Mouse (Mus musculus) lung, embryonic 14.5 days (tissue): ENCODE measurements at regions not wholly inside any gene's neighbourhood (a gene's known extent, or its start where the extent isn't known, plus 50 kb on each side); places are given as distances from the start of the nearest gene placed in this dataset.

Source experiments
- ATAC-seq: fragments of 200-750 bp; cut with Nextera tagmentation; 2 replicates; pipeline ENCODE4 v1.8.0; 2017; ENCODE audit warnings: mild to moderate bottlenecking, moderate TSS enrichment, moderate library complexity; ENCODE audit not compliant: insufficient read depth
- DNase-seq: peaks from one replicate; pipeline ENCODE4 v3.0.0-alpha.2; 2015
- H3K27ac ChIP-seq: fragments of 300-500 bp; sonication (generic); 2 replicates; pipeline ENCODE4 v1.5.1; 2014; ENCODE audit warnings: low read depth, mild to moderate bottlenecking, moderate library complexity
- H3K27me3 ChIP-seq: fragments of 300-500 bp; sonication (generic); 2 replicates; pipeline ENCODE4 v1.6.1; 2014; ENCODE audit warnings: low read length, control low read depth; ENCODE audit not compliant: insufficient read depth
- H3K36me3 ChIP-seq: fragments of 300-500 bp; sonication (generic); 2 replicates; pipeline ENCODE4 v1.6.1; 2014; ENCODE audit warnings: control low read depth; ENCODE audit not compliant: insufficient read depth
- H3K4me1 ChIP-seq: fragments of 300-500 bp; sonication (generic); 2 replicates; pipeline ENCODE4 v1.6.1; 2014; ENCODE audit warnings: antibody characterized with exemption, control low read depth; ENCODE audit not compliant: insufficient read depth
- H3K4me2 ChIP-seq: fragments of 300-500 bp; sonication (generic); 2 replicates; pipeline ENCODE4 v1.6.1; 2014; ENCODE audit warnings: mild to moderate bottlenecking
- H3K4me3 ChIP-seq: fragments of 300-500 bp; sonication (generic); 2 replicates; pipeline ENCODE4 v1.5.1; 2014; ENCODE audit warnings: low read depth, low read length
- H3K9ac ChIP-seq: fragments of 300-500 bp; sonication (generic); 2 replicates; pipeline ENCODE4 v1.6.1; 2014
- H3K9me3 ChIP-seq: fragments of 300-500 bp; sonication (generic); 2 replicates; pipeline ENCODE4 v1.6.1; 2016; ENCODE audit warnings: low read depth, low read length, control low read depth
- CTCF ChIP-seq: IDR thresholded peaks from 2 replicates; pipeline ENCODE4 v1.5.1; 2016; ENCODE audit warnings: antibody characterized with exemption, low read depth
- WGBS: fragments of 180-500 bp; shearing (Covaris S2); extraction: QIAGEN DNeasy Blood & Tissue Kit; methylation state at CpG from one replicate; pipeline ENCODE4 v1.1.7; 2014; 5-methylcytosine and 5-hydroxymethylcytosine counted together

DNA sequence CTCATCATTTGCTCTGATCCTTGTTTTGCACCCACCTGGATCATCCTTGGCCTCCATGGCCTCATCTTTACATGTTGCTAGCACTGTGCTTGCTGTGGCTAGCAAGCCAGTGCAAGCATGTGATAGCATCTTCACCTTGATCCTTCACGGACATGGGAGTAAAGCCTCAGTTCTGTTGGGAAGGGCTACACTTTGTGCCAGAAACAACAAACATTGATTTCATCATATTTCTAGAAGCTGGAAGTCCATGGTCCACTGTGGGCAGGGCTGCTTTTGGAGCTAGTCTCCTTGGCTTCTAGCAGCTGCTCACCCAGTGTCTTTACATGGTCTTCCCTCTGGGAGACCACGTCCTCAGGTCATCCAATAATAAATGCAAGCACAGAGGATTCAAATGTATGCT, 587.1 kb downstream of the Rnf144a start:
- 0 out of 2 replicates have a peak, but pooled peaks cover 2% of the 10 kb centered on the region for H3K4me1 ChIP-seq
- 81% methylated on average over 2 of the region's 2 CpGs for WGBS
- H3K36me3 ChIP-seq: no peaks in the 10 kb centered on the region
- no peaks in the 10 kb centered on the region for H3K9me3 ChIP-seq
- no peak overlapping the region for H3K27ac ChIP-seq
- no peak for ATAC-seq
- H3K9ac ChIP-seq: no peak overlapping the region
- DNase-seq: no peak
- no peak for TF ChIP-seq CTCF
- H3K4me3 ChIP-seq: no peak overlapping the region
- H3K27me3 ChIP-seq: no peaks in the 10 kb centered on the region
- no peak overlapping the region for H3K4me2 ChIP-seq

DNA sequence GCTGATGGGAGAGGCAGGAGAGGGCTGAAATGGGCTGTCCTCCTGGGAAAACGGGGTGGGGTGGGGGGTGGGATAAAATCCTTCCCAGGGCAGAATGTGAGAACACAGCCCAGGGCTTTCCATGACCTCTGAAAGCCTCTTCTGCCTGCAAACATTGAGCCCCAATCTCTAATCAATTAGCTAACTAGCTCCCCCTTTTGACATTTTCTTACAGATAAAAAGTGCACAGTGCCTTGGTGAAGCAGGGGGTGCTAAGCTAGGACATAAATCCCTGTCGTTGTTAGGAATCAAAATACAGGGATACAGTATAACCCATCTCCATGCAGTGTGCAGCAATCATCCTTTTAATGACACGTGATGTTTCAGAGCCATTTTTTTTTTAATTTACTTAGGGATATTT, 588.1 kb downstream of the Rnf144a start:
- Histone ChIP-seq H3K27ac (no peak overlapping the region), H3K27me3 (no peaks in the 10 kb centered on the region), H3K4me2 (no peak overlapping the region), H3K4me1 (0 out of 2 replicates have a peak, but pooled peaks cover 2% of the 10 kb centered on the region), H3K36me3 (no peaks in the 10 kb centered on the region), H3K4me3 (no peak overlapping the region), H3K9me3 (no peaks in the 10 kb centered on the region), H3K9ac (no peak overlapping the region)
- peak; percentile 42 for DNase-seq
- no peak for ATAC-seq
- no peak for TF ChIP-seq CTCF
- 12% methylated on average over 3 of the region's 3 CpGs for WGBS

DNA sequence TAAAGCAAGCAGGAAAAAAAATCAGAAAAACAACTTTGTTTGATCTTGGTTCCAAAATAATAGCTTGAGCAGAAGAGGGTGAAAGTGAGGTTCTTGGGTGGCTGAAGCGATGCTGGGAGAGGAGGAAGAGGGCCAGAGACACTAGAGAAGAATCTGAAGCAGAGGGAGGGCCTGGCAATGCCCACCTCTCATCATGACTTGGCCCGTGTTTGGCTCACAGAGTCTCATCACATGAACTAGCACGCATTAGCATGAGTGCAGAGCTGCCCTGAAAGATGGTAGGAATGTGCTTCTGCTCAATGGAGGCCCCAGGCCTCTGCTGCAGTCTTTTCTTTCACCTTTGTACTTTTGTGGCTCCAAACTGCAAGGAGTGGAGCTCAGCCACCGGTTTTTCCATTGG, 588.6 kb downstream of the Rnf144a start:
- no peak for DNase-seq
- H3K4me2 ChIP-seq: no peak overlapping the region
- H3K27ac ChIP-seq: no peak overlapping the region
- WGBS: 47% methylated on average over 4 of the region's 4 CpGs
- no peak overlapping the region for H3K4me3 ChIP-seq
- no peaks in the 10 kb centered on the region for H3K36me3 ChIP-seq
- TF ChIP-seq CTCF: no peak
- no peaks in the 10 kb centered on the region for H3K27me3 ChIP-seq
- no peak for ATAC-seq
- H3K9ac ChIP-seq: no peak overlapping the region
- H3K4me1 ChIP-seq: 0 out of 2 replicates have a peak, but pooled peaks cover 2% of the 10 kb centered on the region
- no peaks in the 10 kb centered on the region for H3K9me3 ChIP-seq

DNA sequence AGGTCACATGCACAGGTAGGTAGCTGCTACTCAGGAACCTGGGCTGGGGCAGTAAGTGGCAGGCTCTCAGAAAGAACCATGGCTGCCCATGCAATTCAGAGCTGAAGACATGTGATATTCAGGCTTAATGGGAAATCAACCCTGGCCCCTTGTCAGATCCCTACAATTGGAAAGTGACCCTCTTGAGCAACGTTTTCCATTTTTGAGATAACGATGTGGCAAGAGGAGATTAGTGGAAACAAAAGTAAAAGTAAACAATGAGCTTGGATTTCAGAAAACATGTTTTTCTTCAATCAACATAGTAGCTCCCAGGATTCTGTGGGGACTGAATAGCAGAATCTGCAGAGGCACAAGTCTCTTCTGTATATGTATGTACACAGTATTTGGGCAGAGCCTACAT, 598.8 kb downstream of the Rnf144a start:
- H3K27ac ChIP-seq: no peak overlapping the region
- H3K9ac ChIP-seq: no peak overlapping the region
- no peak overlapping the region for H3K4me2 ChIP-seq
- H3K4me3 ChIP-seq: no peak overlapping the region
- DNase-seq (peak; percentile 8), ATAC-seq (no peak)
- no peaks in the 10 kb centered on the region for H3K36me3 ChIP-seq
- 36% methylated on average over 2 of the region's 2 CpGs for WGBS
- H3K27me3 ChIP-seq: no peaks in the 10 kb centered on the region
- H3K9me3 ChIP-seq: no peaks in the 10 kb centered on the region
- no peaks in the 10 kb centered on the region for H3K4me1 ChIP-seq
- no peak for TF ChIP-seq CTCF

DNA sequence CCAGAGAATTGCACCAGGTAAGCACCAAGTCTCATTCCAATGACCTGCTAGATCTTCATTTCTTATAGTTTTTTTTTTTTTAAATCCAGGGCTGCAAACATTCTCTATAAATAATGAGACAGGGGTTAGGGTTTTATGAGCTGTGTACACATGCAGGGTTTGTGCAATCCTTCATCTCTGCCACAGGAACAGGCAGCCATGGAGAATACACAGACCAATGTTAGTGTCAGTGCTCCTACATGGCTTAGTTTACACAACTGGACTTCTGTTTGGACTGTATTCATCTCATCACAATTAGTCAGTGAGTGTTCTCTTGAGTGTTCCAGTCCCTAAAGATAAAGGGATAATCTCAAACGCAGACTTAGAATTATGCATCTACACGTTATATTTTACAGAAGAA, 620.0 kb downstream of the Rnf144a start:
- Histone ChIP-seq H3K9ac (no peak overlapping the region), H3K36me3 (no peaks in the 10 kb centered on the region), H3K27ac (no peak overlapping the region), H3K27me3 (no peaks in the 10 kb centered on the region), H3K9me3 (no peaks in the 10 kb centered on the region), H3K4me1 (no peaks in the 10 kb centered on the region), H3K4me2 (no peak overlapping the region), H3K4me3 (no peak overlapping the region)
- DNase-seq (peak; percentile 38), ATAC-seq (peak; percentile 63)
- WGBS: 11% methylated on average over 2 of the region's 2 CpGs
- TF ChIP-seq CTCF: no peak

DNA sequence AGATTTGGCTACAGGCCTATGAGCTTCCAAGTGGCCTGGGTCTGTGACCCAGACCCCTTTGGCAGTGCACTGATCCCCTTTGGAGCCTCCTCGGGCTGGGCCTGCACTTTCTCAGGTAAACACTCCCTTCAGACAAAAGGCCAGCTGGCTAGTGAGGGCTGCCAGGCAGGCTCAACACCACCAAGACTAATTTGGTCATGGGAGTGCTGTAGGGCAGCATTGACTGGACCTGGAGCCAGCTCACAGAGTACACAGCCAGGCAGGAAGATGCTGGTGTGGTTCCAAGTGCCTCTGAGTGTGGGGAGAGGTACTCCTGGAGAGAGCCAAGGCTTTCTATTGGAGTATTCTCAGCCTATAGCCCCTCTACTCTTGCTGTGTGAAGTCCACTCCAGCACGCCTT, 620.5 kb downstream of the Rnf144a start:
- no peaks in the 10 kb centered on the region for H3K4me1 ChIP-seq
- no peak overlapping the region for H3K9ac ChIP-seq
- H3K36me3 ChIP-seq: no peaks in the 10 kb centered on the region
- ATAC-seq: no peak; the same call in 1 of the 2 replicates
- peak; percentile 46 for DNase-seq
- H3K4me2 ChIP-seq: no peak overlapping the region
- H3K4me3 ChIP-seq: no peak overlapping the region
- H3K9me3 ChIP-seq: no peaks in the 10 kb centered on the region
- 38% methylated on average over 2 of the region's 2 CpGs for WGBS
- H3K27ac ChIP-seq: no peak overlapping the region
- TF ChIP-seq CTCF: no peak
- H3K27me3 ChIP-seq: no peaks in the 10 kb centered on the region

DNA sequence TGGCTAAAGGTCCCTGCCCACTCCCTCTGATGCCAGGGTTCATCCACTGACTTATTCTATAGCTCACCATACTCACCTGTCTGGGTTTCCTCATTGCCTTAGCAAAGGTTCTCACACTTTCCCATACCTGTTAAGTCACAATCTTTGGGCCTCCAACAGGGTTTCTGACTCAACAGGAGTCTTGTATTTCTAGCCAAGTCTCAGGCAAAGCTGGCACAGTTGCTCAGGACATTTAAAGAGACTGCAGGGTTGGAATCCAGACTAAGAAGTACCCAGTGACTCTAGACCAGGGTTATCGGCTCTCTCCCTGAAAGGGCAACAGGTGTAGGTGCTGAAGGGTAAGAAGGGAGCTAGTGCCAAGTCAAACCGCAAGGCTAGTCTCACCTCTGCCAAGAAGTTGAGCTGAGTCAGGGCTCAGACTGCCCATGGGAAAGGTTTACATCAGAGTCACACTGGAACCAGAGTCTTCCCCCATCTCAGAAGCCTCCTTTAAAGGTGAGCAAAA, 622.4 kb downstream of the Rnf144a start:
- Histone ChIP-seq H3K27me3 (no peaks in the 10 kb centered on the region), H3K9ac (no peak overlapping the region), H3K9me3 (no peaks in the 10 kb centered on the region), H3K4me1 (no peaks in the 10 kb centered on the region), H3K27ac (no peak overlapping the region), H3K4me3 (no peak overlapping the region), H3K36me3 (no peaks in the 10 kb centered on the region), H3K4me2 (no peak overlapping the region)
- TF ChIP-seq CTCF: no peak
- no peak for ATAC-seq
- WGBS: 82% methylated on average over 2 of the region's 2 CpGs
- DNase-seq: no peak

DNA sequence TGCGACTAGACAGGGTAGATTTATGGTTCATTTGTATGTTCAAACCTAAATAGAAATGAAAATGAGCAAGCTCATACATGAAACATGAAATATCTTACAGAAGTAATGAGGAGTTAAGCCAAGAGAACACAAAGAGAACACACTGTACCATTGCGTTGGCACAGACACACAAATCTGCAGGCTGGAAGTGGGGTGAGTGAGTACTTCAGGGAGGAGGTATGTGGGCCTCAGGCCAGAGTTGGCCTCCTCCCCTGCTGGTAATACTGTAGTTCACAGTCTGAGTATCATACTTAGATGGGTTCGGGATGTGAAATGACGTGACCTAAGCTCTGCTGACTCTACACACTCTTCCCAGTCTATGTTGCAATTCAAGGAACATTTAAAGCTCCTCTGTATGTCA, 624.1 kb downstream of the Rnf144a start:
- H3K27me3 ChIP-seq: no peaks in the 10 kb centered on the region
- no peak overlapping the region for H3K4me2 ChIP-seq
- peaks cover 6% of the 10 kb centered on the region; the same call in 1 of the 2 replicates for H3K4me1 ChIP-seq
- no peak for TF ChIP-seq CTCF
- WGBS: 82% methylated on average over 4 of the region's 4 CpGs
- no peaks in the 10 kb centered on the region for H3K36me3 ChIP-seq
- DNase-seq: no peak
- no peak overlapping the region for H3K9ac ChIP-seq
- no peaks in the 10 kb centered on the region for H3K9me3 ChIP-seq
- ATAC-seq: no peak
- H3K27ac ChIP-seq: no peak overlapping the region
- H3K4me3 ChIP-seq: no peak overlapping the region
